Mouse (Mus musculus) lung, postnatal 10 days (tissue): ENCODE results near the gene Prox2.

Experiments used
- DNase-seq: peaks from one replicate; pipeline ENCODE4 v3.0.0; 2021

Prox2 gene

DNA sequence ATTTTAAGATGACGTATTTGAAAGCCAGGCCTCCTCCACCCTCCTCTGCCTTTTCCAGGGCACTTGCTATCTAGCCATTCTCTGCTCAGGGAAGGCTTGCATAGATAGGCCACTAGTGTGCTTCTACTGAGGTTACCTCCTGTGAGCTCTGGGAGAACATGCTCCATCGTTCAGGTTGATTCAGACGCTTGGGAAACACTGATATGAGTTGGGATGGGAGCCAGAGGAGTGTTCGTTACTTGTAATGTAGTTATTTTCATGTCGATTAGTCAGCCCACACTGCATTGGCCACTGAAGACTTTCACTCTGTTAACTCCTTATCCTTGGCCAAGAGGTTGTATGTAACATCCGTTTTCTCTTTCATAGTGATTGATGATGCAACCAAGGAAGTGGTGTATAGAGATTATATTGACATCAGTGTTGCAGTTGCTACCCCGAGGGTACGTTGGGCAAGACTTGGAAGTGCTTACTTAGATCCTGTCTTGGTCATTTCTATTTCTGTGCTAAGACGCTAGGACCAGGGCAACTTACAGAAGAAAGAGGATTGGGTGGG is 18.9 kb upstream of the Prox2 start:
- DNase-seq = no peak

DNA sequence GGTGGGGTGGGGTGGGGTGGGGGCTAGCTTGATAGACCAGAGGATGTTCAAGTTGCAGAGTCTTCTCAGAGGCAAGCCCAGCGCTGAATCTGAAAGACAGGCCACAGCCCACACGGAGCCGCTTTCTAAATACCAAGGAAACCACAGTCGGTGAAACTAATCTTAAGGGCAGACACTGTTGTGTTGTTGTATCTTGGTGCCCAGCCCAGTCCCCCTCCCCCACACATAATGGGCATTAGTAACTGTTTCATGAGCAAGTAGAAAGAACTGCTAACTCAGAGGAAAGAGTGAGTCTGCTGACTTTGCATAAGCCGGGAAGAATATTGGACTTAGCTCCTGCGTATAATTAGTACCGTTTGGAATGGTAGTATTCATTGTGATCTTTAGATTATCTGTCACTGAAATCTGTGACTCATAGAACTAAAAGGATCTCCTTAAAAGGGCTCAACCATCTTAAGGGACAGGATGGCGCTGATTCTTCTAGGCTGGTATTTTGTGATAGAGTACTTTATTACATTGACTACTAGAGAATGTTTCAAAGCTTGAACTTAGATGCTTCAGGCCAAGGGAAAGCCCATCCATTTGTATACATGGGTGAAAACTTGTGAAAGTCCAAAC is 16.5 kb upstream of the Prox2 start:
- DNase-seq = no peak

DNA sequence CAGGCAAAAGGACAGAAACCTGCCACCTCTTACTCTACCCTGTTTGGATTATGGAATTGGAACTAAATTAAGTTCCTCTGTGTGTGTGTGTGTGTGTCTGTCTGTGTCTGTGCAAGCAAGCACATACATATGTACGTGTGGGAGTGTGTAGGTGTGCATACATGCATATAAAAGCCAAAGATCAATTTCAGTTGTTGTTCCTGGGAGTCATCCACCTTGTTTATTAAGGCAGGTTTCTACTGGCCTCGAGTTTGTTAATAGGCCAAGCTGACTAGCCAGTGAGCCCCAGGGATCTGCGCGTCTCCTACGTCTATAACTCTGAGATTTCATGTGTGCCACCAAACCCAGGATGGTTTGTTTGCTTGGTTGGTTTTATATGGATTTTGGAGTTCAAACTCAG is 14.2 kb upstream of the Prox2 start:
- no peak for DNase-seq

DNA sequence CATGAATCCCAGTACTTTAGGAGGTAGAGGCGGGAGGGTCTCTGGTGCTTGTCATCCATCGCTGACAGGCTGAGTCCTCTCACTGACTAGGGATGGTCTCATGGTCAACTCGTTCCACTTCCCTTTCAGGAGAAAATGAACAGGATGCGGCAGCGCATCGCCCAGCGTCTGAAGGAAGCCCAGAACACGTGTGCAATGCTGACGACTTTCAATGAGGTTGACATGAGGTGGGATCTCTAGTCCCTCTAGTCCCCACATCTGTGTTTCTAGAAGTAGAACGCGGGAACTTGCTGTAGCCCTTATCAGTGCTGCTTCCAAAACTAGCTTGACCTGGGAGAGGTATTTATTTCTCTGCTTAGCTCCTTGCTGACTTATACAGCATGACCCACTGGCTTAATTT is 13.1 kb upstream of the Prox2 start:
- no peak for DNase-seq

DNA sequence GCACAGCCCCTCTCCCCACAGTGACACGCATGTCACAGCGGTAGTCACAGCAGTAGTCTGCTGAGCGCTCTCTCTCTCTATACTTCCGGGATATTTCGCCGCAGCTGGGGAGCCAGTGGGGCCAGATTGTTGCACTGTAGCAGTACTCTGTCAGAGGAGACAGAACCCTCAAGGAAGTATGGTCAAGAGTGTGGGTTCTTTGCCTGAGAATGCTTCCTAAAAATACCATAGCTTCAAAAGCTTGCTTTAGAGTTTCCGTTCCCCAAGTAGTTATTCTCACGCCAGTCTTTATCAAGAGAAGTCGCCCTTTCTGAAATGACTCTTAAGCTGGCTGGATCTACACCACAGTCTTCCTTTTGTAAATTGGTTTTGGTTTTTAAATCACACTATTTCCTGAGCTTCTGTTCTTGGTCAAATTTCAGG is 12.6 kb upstream of the Prox2 start:
- DNase-seq = no peak

DNA sequence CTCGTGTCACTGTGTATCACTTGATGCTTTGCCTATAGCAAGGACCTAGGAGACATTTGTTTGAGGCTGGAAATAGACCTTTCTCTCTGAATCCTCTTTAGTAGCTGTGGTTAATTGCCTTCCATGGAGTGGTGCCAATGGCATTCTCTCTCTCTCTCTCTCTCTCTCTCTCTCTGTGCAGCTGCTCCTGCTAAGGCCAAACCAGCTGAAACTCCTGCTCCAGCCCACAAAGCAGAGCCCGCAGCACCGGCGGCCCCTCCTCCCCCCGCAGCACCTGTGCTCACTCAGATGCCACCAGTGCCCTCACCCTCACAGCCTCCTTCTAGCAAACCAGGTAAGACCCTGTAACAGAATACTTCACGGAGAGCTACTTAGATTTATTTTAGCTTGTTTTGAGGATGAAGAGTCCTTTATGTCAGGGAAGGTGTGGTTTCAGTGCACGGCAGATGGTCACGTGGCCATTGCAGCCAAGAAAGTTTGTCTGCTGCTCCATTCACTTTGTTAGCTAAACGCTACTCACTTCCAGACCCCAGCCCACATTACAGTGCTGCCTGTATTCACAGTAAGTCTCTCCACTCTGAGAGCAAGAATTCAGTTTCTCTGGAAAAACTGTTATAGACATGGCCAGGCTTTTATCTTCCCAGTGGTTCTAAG is 11.4 kb upstream of the Prox2 start:
- DNase-seq = no peak

DNA sequence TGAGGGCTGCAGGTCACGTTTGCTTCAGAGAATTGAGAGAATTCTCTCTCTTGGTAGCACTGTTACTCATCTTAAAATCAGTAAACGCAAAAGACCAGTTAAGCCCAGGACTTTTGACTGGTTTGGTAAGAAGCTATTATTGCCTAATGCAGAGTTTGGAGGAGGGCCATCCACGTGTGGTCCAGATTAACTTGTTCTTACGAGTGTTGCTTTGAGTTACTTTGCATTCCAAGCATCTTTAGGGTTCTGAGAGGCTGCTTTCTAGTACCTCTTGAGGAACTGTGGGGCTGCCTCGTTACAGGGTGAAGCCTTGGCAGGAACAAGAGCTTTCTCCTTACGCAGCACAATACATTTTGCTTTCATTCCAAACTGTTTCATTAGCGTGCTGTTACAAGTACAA is 5.1 kb upstream of the Prox2 start:
- DNase-seq = peak; percentile 72

DNA sequence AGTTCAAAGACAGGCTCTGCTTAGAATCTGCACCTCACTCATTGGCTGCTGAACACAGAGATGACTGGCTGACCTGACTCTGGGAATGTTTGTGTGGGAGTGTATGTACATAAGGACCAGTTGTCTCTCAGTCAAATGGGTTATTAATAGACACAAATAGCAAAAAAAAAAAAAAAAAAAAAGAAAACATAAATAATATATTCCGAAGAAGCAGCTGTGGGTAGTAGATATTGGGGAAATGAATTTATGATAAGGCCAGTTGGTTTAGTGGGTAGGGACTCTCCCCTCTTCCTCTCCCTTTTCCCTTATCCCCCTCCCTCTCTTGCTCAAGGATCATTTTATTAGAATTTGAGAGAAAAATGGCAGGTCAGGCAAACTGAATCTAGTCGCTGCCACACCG is 3.4 kb upstream of the Prox2 start:
- DNase-seq = no peak

DNA sequence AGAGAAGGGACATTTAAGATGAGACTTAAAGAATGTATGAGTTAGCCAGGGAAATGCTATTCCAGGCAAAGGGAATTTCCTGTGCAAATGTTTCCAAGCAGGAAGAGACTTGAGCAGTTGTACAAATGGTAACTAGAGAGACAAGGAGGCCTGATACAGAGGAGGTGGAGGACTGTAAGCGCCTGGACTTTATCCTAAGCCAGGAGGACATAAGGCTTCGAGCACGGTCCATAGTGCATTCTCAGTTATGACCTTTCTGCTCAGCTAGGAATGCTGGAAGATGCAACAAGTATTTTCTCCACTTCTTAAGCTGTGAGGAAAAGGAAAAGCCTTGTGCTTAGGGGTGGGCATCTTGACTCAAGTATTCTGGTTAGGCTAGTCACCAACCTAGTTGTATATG is 2.8 kb upstream of the Prox2 start:
- DNase-seq = no peak

DNA sequence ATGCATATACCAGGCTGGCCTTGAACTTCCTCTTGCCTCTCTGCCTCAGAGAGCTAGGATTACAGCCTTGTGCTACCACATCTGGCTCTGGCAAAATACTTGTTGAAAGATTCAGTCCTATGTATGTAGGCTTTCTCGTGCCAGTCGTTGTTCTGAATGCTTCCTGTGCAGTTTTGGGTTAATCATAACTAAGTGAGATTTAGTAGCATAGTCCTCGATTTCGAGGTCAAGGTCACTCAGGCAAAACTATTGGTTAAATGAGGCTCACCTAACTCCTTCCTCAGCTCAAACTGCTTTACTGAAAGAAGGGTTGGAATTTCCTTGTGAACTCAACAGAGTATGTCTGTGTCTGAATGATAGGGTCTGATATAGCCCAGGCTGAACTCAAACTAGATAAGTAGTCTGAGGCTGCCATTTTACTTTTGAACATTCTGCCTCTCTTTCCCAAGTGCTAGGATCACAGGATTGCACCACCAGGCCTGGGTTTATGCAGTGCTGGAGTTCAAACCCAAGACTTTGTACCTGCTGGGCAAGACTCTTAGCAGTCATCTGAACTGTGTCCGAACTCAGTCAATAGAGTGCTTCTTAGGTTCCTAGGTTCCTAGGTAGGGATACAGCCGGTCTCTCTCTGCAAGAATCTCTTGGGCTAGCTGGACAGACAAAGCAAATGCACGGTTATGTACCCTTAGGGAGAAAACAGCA is 2.1 kb upstream of the Prox2 start:
- no peak for DNase-seq

DNA sequence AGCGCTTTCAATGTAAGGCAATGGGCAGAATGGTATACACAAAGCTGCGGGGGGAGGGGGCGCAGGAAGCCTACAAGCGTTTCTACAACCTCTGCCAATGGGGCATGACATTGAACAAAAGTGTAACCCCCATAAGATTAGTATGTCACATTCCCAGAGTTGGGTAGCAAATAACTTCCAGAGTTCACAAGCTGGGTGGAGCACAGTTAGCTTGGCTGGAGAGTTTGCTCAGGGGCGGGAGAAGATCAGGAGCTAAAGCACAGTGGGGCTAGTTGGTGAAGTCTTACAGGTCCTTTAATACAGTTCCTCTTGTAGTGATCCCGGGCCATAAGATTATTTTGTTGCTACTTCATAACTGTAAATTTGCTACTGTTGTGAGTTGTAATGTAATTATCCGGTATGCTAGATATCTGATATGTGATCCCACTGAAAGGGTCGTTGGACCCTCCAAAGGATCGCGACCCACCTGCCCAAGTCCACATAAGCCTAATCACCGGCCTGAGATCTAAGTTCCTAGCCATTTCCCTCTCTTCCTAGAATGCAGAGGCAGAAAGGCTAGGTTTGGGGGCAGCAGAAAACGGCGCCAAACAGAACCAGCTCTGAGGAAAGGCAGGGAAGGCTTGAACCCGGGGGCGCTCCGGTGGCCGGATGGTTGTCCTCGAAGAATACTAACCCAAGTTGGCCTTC is 405 bp downstream of the Prox2 start:
- DNase-seq = no peak

DNA sequence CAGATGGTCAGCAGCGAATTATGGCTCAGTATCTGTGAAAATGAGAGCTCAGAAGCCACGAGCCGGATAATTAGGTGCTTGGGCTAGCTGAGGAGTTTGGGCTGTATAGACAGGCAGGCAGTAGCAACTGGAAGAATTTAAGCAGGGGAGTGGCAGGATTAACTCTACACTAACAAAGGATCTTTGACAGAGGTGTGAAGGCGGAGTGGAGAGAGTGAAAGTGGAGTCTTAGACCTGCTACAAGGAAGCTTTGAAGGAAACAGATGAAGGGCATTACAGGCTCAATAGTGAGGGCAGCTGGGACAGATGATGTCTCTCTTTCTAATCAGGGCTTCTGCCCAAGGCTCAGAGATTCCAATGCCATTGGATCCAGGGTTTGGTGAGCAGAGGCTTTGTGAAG is 1.1 kb downstream of the Prox2 start:
- no peak for DNase-seq

DNA sequence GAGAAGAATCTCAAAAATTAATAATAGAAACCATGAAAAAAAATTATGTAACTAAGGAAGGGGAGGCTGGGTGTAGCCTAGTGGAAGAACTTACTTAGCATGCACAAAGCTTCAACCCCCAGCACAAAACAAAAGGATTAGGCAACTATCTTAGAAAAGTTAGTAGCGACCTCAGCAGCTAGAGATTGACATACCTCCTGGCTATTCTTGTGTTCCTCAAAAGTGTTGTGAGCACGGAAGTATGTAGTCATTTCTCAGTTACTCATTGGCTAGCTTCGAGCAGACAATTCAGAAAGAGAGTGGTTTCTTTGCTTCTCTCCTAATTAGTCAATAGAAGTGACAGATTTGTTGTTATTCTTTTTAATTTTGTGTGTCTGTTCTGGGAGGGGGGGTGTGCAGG is 1.9 kb downstream of the Prox2 start:
- no peak for DNase-seq

DNA sequence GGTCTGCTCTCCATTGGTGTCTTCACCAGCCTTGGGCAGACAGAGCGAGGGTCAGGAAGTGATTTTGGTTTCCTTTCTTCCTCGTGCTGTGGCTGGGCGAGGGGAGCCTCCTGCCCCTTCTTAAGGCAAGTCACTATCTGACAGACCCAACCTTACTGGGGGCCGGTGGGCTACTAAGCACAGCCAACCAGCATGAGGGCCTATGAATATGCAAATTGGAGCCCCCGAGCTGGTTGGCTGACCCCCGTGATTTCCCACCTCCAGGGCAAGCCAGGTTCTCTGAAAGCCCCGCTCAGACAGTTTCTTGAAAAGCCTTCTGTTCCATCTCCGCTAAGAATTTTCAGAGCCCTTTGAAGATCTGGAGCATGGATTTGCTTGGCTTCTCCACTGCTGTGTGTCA is 4.3 kb downstream of the Prox2 start:
- no peak for DNase-seq

DNA sequence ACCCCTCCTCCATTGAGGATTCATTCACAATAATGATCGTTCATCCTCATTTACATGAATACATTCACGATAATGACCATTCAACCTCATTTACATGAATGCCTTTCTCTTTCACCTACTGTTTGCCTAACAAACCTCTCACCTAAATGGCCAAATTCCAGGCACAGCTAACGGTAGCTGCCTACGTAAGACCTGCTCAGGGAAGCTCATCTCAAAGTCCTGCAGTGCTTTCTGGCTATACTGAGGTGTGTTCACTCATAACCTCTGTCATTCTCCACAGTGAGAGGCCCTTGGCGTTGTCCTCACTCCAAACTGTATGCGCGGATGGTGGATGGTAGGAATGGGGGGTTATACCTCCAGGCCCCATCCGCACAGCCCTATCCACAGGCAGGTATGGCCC is 5.8 kb downstream of the Prox2 start:
- DNase-seq = no peak

DNA sequence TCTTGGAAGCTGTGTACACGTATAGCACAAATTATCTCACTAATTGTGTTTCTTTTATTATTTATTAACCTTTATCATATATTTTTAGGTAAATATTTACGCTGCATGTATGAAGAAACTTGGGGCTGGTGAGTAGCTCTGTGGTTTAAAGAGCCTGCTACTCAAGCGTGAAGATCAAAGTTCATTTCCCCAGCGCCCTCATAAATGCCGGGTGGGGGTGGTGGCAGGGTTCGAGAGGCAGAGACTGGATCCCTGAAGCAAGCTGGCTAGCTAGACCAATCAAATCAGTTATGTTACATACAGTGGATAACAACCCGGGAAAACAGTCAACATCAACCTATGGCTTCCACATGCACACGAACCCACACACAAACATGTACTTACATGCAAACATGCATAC is 7.5 kb downstream of the Prox2 start:
- no peak for DNase-seq

DNA sequence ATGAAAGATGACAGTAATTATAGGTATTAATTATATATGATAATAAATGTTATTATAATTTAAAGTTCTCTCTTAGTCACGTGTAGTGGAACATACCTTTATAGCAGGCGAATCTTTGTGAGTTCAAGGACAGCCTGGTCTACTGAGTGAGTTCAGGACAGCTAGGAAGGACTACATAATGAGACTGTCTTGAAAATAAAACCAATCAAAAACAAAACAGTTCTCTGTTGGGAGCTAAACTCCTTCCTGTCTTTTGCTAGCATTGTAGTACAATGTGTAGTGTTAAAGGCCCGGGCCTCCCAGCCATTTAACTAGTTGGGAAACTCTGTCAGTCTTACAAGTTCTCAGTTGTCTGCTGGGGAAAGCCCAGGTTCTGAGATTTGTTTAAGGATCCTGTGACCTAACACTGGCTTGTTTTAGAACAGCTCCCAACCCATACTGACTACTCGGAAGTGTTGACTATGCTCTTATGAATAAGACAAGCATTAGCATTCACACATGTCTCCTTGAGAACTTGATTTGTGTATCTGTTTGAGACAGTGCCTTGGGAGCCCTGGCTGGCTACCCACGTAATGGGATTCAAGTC is 8.9 kb downstream of the Prox2 start:
- DNase-seq = no peak

DNA sequence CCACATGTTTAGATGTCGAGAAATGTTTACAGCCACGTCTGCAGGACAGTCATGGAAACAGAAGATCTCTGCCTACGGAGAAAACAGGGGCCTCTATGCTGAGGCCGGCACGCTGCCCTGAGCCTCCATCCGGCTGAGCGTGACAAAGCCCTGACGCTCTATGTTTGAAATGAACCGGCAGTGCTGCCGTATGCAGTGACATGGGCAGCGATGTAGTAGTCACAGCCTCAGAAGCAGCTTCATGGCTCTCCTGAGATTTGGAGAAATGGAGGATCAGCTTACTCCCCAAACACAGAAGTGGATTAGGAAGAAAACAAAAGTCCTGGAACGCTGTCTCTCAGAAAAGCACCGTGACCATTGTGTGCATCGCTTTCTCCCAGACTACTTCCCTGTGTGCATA is 9.6 kb downstream of the Prox2 start:
- no peak for DNase-seq

DNA sequence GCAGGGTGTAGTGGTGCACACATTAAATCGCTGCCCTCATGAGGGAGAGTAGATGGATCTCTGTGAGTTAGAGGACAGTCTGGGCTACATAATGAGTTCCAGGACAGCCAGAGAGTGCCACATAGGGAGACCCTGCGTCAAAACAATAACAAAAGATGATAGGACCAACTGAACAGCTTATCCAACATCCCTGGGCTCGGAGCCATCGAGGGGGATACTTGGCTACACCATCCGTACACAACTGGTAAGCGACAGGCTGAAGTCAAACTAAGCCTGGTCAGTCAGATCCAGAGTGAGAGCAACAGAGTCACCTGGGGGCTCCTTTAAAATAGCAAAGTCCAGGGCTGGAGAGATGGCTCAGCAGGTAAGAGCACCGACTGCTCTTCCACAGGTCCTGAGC is 14.7 kb downstream of the Prox2 start:
- DNase-seq = peak; percentile 40

DNA sequence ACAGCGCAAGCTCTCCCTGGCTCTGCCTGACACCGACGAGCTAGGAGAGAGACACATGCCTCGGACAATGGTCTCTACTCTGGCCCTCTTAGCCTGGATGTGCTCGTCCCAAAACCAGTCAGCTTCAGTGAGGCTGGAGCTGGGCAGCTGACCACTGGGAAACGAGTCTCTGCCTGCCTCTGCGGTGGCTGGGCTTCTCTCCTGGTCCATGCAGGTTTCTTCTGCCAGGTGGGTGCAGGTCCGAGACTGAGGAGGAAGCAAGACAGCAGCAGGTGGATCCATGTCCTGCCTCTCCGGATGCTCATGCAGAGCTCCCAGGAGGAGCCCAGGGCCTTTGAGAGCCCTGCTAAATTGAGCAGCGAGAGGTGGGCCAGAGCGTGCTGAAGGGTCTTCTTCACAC is 15.4 kb downstream of the Prox2 start:
- no peak for DNase-seq

DNA sequence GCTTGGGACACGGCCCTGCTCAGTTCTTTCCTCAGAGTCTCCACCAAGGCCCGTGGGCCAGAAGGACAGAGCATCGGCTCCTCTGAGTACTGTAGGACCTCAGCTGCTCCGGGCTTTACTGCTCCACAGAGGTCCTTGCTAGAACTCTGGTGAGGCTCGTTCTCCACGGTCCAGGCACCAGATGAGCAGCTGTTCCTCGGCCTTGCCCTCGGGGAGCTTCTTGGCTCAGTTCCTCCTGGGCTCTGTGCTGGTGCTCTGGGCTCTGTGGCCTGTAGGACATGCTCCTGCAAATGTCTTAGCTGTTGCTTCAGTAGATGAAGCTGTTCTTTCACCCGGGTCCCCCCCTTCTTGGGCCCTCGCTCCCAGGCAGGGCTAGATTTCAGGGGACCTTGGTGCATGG is 15.9 kb downstream of the Prox2 start:
- DNase-seq = peak; percentile 50

DNA sequence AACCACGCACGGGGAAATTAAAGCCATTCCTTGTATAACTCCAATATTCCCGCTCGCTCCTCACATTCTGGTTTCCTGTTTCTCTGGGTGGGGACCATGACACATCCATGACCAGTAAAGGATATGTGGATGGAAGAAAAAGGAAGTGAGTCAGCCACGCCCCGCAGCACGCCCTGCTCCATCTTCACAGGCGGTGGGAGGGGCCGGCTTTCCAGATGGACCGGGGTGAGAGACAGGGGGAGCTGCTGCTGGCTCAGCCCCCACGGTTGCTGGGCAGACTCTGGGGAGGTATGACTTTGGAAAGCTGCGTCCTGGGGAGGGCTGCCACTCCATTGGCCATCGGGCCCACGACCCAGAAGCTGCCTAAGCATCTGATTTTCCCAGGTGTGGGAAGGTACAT is 16.5 kb downstream of the Prox2 start:
- peak; percentile 92 for DNase-seq

DNA sequence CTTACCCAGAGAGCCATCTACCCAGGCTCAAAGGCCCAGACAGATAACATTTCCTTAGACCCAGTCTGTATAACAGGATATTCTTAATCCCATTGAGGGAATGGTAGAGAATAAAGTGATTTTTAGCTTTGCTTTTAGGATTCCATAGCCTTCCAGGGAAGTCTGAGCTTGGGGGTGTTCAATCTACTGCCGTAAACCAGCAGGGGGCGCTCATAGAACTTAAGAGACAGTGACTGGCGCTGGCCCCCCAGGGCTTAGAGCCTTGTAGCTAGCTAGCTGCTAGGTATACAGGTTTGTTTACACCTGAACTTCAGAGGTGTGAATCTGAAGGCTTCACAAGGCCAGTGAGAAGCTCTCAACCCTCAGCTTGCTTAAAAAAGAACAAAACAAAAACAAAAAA is 18.3 kb downstream of the Prox2 start:
- peak; percentile 81 for DNase-seq
